Mouse (Mus musculus) lung, embryonic 16.5 days (tissue): ENCODE data around the gene Gm13089. TPM values are rescaled to one million over a fixed set of nuclear protein-coding genes. Genes with fewer than 3 reads are reported as not detected.
"Not testable (repeated sequence)": the region's sequence is repeated elsewhere in the genome, so short reads cannot be mapped to it uniquely, and the experiment has no call there.

Experiments used
- ATAC-seq: fragments of 200-750 bp; cut with Nextera tagmentation; 2 replicates; pipeline ENCODE4 v1.8.0; 2017; ENCODE audit warnings: low read depth, mild to moderate bottlenecking, moderate library complexity
- H3K27ac ChIP-seq: fragments of 300-500 bp; sonication (generic); 2 replicates; pipeline ENCODE4 v1.5.1; 2014; ENCODE audit warnings: mild to moderate bottlenecking, control low read depth, low read length
- H3K27me3 ChIP-seq: fragments of 300-500 bp; sonication (generic); 2 replicates; pipeline ENCODE4 v1.6.1; 2014; ENCODE audit warnings: low read depth, low read length, mixed read lengths; ENCODE audit not compliant: control insufficient read depth, insufficient read depth
- H3K36me3 ChIP-seq: fragments of 300-500 bp; sonication (generic); 2 replicates; pipeline ENCODE4 v1.6.1; 2014; ENCODE audit warnings: low read length; ENCODE audit not compliant: control insufficient read depth, insufficient read depth
- H3K4me1 ChIP-seq: fragments of 300-500 bp; sonication (generic); replicated peaks from 2 replicates; pipeline ENCODE4 v1.6.1; 2014; ENCODE audit warnings: low read length, mixed read lengths; ENCODE audit not compliant: control insufficient read depth, insufficient read depth
- H3K4me2 ChIP-seq: fragments of 300-500 bp; sonication (generic); 2 replicates; pipeline ENCODE4 v1.6.1; 2014; ENCODE audit warnings: low read depth, low read length, control low read depth
- H3K4me3 ChIP-seq: fragments of 300-500 bp; sonication (generic); 2 replicates; pipeline ENCODE4 v1.5.1; 2014; ENCODE audit warnings: mild to moderate bottlenecking, low read length, control low read depth
- H3K9ac ChIP-seq: fragments of 300-500 bp; sonication (generic); 2 replicates; pipeline ENCODE4 v1.6.1; 2014; ENCODE audit warnings: low read length, control low read depth
- H3K9me3 ChIP-seq: fragments of 300-500 bp; sonication (generic); 2 replicates; pipeline ENCODE4 v1.6.1; 2016; ENCODE audit warnings: low read length; ENCODE audit not compliant: control insufficient read depth
- WGBS: fragments of 180-500 bp; shearing (Covaris S2); extraction: QIAGEN DNeasy Blood & Tissue Kit; methylation state at CpG from one replicate; pipeline ENCODE4 v1.1.7; 2014; 5-methylcytosine and 5-hydroxymethylcytosine counted together
- polyA plus RNA-seq: library from polyadenylated mRNA; unstranded; fragments of >200 nt; fragmentation: Nextera tagmentation; extraction: Ambion mirVana; gene quantifications from 2 replicates; pipeline ENCODE4 v1.2.1, GENCODE M21; 2015

The Gm13089 gene
- not detected in 2 replicates for polyA plus RNA-seq

GRCm38 (mm10) chr4:143702611-143703010 lies at the start of gene Gm13089:
Gene Gm13089 (minus strand): TSS chr4:143702711.
- H3K4me1 ChIP-seq = no peaks in the 10 kb centered on the region
- H3K27ac ChIP-seq = no peak within 1 kb of the TSS
- H3K9me3 ChIP-seq = peaks cover 13% of the 10 kb centered on the region; the same call in 1 of the 2 replicates
- no peak within 1 kb of the TSS for H3K4me3 ChIP-seq
- H3K4me2 ChIP-seq = no peak within 1 kb of the TSS
- no peak within 1 kb of the TSS for H3K9ac ChIP-seq
- 83% methylated on average over 2 of the region's 2 CpGs for WGBS
- H3K27me3 ChIP-seq = no peaks in the 10 kb centered on the region
- no peak for ATAC-seq
- no peaks in the 10 kb centered on the region for H3K36me3 ChIP-seq

- 77% methylated on average over 1 of the region's 1 CpGs for whole genome bisulfite sequencing
- no peak for ATAC-seq
- Histone ChIP-seq H3K4me2 (no peak within 1 kb of the TSS), H3K4me3 (no peak within 1 kb of the TSS), H3K27me3 (no peaks in the 10 kb centered on the region), H3K9ac (no peak within 1 kb of the TSS), H3K36me3 (no peaks in the 10 kb centered on the region), H3K4me1 (no peaks in the 10 kb centered on the region), H3K9me3 (peaks cover 3% of the 10 kb centered on the region; the same call in 1 of the 2 replicates), H3K27ac (no peak within 1 kb of the TSS)
Measured at GRCm38 (mm10) chr4:143719155-143719554, 16.6 kb upstream of the Gm13089 start, which contains the start of gene Gm13078. Gene Gm13078 (plus strand): TSS chr4:143719455.

GRCm38 (mm10) chr4:143657146-143657545 lies 45.4 kb downstream of the Gm13089 start, which contains the start of gene Gm13088:
Gene Gm13088 (minus strand): TSS chr4:143657246.
- not testable (repeated sequence) for H3K9me3 ChIP-seq, ATAC-seq, H3K27ac ChIP-seq, H3K4me1 ChIP-seq, H3K27me3 ChIP-seq, H3K4me2 ChIP-seq, H3K36me3 ChIP-seq, H3K4me3 ChIP-seq, H3K9ac ChIP-seq

Other genes with a start within 250 kb of the Gm13089 start
- gene Gm13043, start 191.4 kb downstream of the Gm13089 start, polyA plus RNA-seq = not detected in 2 replicates
- gene Gm13040, start 166.8 kb downstream of the Gm13089 start, polyA plus RNA-seq = not detected in 2 replicates
- not detected in 2 replicates for gene BC080695, start 151.0 kb downstream of the Gm13089 start, polyA plus RNA-seq
- gene Gm13057, start 151.0 kb downstream of the Gm13089 start, polyA plus RNA-seq = not detected in 2 replicates
- not detected in 2 replicates for gene Gm13083, start 87.7 kb downstream of the Gm13089 start, polyA plus RNA-seq
- gene Gm13088, start 45.5 kb downstream of the Gm13089 start, polyA plus RNA-seq = not detected in 2 replicates
- not detected in 2 replicates for gene Gm13078, start 16.7 kb upstream of the Gm13089 start, polyA plus RNA-seq
- gene Gm13023, start 86.6 kb upstream of the Gm13089 start, polyA plus RNA-seq = not detected in 2 replicates
- gene Gm13084, start 113.4 kb upstream of the Gm13089 start, polyA plus RNA-seq = not detected in 2 replicates
- not detected in 2 replicates for gene Gm13103, start 143.8 kb upstream of the Gm13089 start, polyA plus RNA-seq
- gene Pramef6, start 197.7 kb upstream of the Gm13089 start, polyA plus RNA-seq = not detected in 2 replicates
- gene Pramef25, start 248.3 kb upstream of the Gm13089 start, polyA plus RNA-seq = not detected in 2 replicates